Mouse (Mus musculus): ENCODE measurements around the gene Rnf144b.

GRCm38 (mm10) chr13:47261961-47262360 lies 139.5 kb downstream of the Rnf144b start:
- TF ChIP-seq POLR2A (IDR thresholded peaks at IDR 0.05; ENCODE audit: borderline replicate concordance, extremely low read depth, insufficient read depth, insufficient read length, poor library complexity, severe bottlenecking) = no peak
- no peak for TF ChIP-seq CTCF (IDR thresholded peaks at IDR 0.05; ENCODE audit: borderline replicate concordance, extremely low read depth, insufficient read depth, insufficient read length)

Data from brain, embryonic 14.5 days (tissue).